In the genomic region with DNA sequence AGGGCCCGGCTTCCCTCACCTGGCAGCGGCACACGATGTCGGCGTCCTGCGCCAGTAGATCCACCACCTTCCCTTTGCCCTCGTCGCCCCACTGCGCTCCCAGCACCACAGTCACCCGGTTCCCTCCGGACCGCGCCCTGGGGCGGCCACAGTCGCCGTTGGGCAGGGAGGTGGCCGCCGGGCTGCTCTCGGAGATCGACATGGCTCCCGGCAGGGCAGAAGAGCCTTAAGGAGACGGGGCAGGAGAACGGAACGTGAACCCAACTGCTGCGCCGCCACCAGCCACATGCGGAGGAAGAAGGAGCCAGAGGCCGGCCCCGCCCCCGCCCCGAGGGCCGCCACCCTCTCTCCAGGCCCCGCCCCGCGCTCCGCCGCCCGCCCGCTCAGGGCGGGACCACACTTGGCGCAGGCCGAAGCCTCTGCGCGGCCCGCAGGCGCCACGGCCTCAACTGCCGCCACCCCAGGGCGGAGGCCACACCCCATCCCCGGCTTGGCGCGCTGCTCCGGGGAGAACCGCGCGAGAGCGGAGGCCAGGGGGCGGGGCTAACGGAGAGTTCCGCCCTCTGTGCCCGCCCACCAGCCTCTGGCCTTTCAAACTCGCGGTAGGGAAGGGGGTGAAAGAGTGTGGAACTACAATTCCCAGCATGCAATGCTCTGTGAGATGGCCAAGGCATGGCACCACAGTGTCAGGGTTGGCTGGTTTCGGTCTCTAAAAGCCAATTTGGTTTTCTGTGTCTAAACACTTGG, we compare ENCODE assay signal across 8 mouse cellular contexts. TPM values are rescaled to one million over a fixed set of nuclear protein-coding genes. Genes with fewer than 3 reads are reported as not detected.
DNase-seq lines count a peak whose midpoint lies in the region; ATAC-seq and TF ChIP-seq lines count a peak whose summit lies in the region.

A gene (minus strand): TSS at position 319 of the 747 bp plus-strand sequence.

- TF ChIP-seq POLR2A in kidney, adult 2 months (IDR thresholded peaks at IDR 0.05; ENCODE audit: low read depth, low read length), result peak; percentile 47
- peak; percentile 71 for TF ChIP-seq POLR2A in spleen, adult 2 months (IDR thresholded peaks at IDR 0.05; ENCODE audit: low read depth, low read length)

- DNase-seq in 3134 (ENCODE audit: extremely low read depth, insufficient read length, low spot score), result peak; percentile 100
- DNase-seq in adrenal gland, postnatal 36 days, result peak; percentile 99 to 100
- peak; percentile 98 to 99 for DNase-seq in heart, adult 18-20 months
- peak; percentile 99 for DNase-seq in kidney, adult 2 months
- peak; percentile 96 to 99 for DNase-seq in spleen, adult 2 months (ENCODE audit: low read depth in 1 of 2, low spot score in 2 of 2)

- H3K27me3 ChIP-seq in embryonic facial prominence, embryonic 13.5 days, result no peaks in the 10 kb centered on the region
- no peaks in the 10 kb centered on the region for H3K27me3 ChIP-seq in kidney, adult 2 months (replicated peaks; ENCODE audit: control insufficient read depth, insufficient read depth, low read length)
- no peaks in the 10 kb centered on the region for H3K27me3 ChIP-seq in limb, embryonic 12.5 days
- no peaks in the 10 kb centered on the region for H3K27me3 ChIP-seq in midbrain, embryonic 15.5 days (replicated peaks)
- H3K27me3 ChIP-seq in spleen, adult 2 months (ENCODE audit: control insufficient read depth, insufficient read depth, low read length), result no peaks in the 10 kb centered on the region

- H3K4me3 ChIP-seq in embryonic facial prominence, embryonic 13.5 days, result peak within 1 kb of the TSS; percentile 64
- peak within 1 kb of the TSS; percentile 92 for H3K4me3 ChIP-seq in kidney, adult 2 months (ENCODE audit: insufficient read depth, low read depth, low read length)
- H3K4me3 ChIP-seq in limb, embryonic 12.5 days (replicated peaks), result peak within 1 kb of the TSS; percentile 82
- H3K4me3 ChIP-seq in midbrain, embryonic 15.5 days, result peak within 1 kb of the TSS; percentile 97
- H3K4me3 ChIP-seq in spleen, adult 2 months (ENCODE audit: extremely low read depth, insufficient read depth, insufficient read length), result peak within 1 kb of the TSS; percentile 96

- ATAC-seq in embryonic facial prominence, embryonic 13.5 days (ENCODE audit: insufficient number of reproducible peaks, insufficient read depth, low FRiP score, low TSS enrichment, low read depth), result peak; percentile 100
- peak; percentile 100 for ATAC-seq in limb, embryonic 12.5 days (ENCODE audit: insufficient number of reproducible peaks, insufficient read depth, low FRiP score, low TSS enrichment, low read depth)
- ATAC-seq in midbrain, embryonic 15.5 days (replicated peaks), result peak; percentile 99

- no peak for TF ChIP-seq CTCF in kidney, adult 2 months (conservative IDR thresholded peaks at IDR 0.05; ENCODE audit: insufficient read depth, insufficient read length, low read depth, low read length)
- no peak for TF ChIP-seq CTCF in spleen, adult 2 months (IDR thresholded peaks at IDR 0.05; ENCODE audit: extremely low read depth, insufficient read depth, insufficient read length, insufficient replicate concordance)

- H3K9ac ChIP-seq in embryonic facial prominence, embryonic 13.5 days, result peak within 1 kb of the TSS; percentile 85
- peak within 1 kb of the TSS; percentile 88 for H3K9ac ChIP-seq in limb, embryonic 12.5 days (replicated peaks)
- H3K9ac ChIP-seq in midbrain, embryonic 15.5 days, result peak within 1 kb of the TSS; percentile 88

- no peaks in the 10 kb centered on the region for H3K36me3 ChIP-seq in embryonic facial prominence, embryonic 13.5 days
- H3K36me3 ChIP-seq in kidney, adult 2 months (ENCODE audit: control insufficient read depth, insufficient read depth, low read length), result no peaks in the 10 kb centered on the region
- H3K36me3 ChIP-seq in limb, embryonic 12.5 days, result no peaks in the 10 kb centered on the region
- H3K36me3 ChIP-seq in midbrain, embryonic 15.5 days (replicated peaks), result no peaks in the 10 kb centered on the region
- H3K36me3 ChIP-seq in spleen, adult 2 months (ENCODE audit: control insufficient read depth, insufficient read depth, low read length), result no peaks in the 10 kb centered on the region

- H3K27ac ChIP-seq in embryonic facial prominence, embryonic 13.5 days, result peak within 1 kb of the TSS; percentile 90
- H3K27ac ChIP-seq in kidney, adult 2 months (ENCODE audit: insufficient read depth, low read depth, low read length), result peak within 1 kb of the TSS; percentile 91
- H3K27ac ChIP-seq in limb, embryonic 12.5 days, result peak within 1 kb of the TSS; percentile 95
- H3K27ac ChIP-seq in midbrain, embryonic 15.5 days, result peak within 1 kb of the TSS; percentile 90
- H3K27ac ChIP-seq in spleen, adult 2 months (ENCODE audit: insufficient read depth, low read length), result peak within 1 kb of the TSS; percentile 96

- under 1% methylated on average over 63 of the region's 64 CpGs for whole genome bisulfite sequencing in embryonic facial prominence, embryonic 13.5 days
- WGBS in kidney, adult 2 months, result 2% methylated on average over 56 of the region's 64 CpGs
- under 1% methylated on average over 54 of the region's 64 CpGs for WGBS in limb, embryonic 12.5 days
- WGBS in midbrain, embryonic 15.5 days, result 0% methylated on average over 46 of the region's 64 CpGs
- WGBS in spleen, adult 2 months, result 0% methylated on average over 64 of the region's 64 CpGs

- H3K4me2 ChIP-seq in embryonic facial prominence, embryonic 13.5 days, result peak within 1 kb of the TSS; percentile 74
- H3K4me2 ChIP-seq in limb, embryonic 12.5 days, result peak within 1 kb of the TSS; percentile 72
- peak within 1 kb of the TSS; percentile 74 for H3K4me2 ChIP-seq in midbrain, embryonic 15.5 days

- H3K9me3 ChIP-seq in embryonic facial prominence, embryonic 13.5 days, result no peaks in the 10 kb centered on the region
- no peaks in the 10 kb centered on the region for H3K9me3 ChIP-seq in limb, embryonic 12.5 days
- H3K9me3 ChIP-seq in midbrain, embryonic 15.5 days, result no peaks in the 10 kb centered on the region

- H3K4me1 ChIP-seq in embryonic facial prominence, embryonic 13.5 days, result peaks cover 16% of the 10 kb centered on the region
- peaks cover 12% of the 10 kb centered on the region for H3K4me1 ChIP-seq in kidney, adult 2 months (ENCODE audit: control insufficient read depth, insufficient read depth, low read length)
- H3K4me1 ChIP-seq in limb, embryonic 12.5 days (replicated peaks), result peaks cover 10% of the 10 kb centered on the region
- H3K4me1 ChIP-seq in midbrain, embryonic 15.5 days, result peaks cover 10% of the 10 kb centered on the region
- H3K4me1 ChIP-seq in spleen, adult 2 months (ENCODE audit: control insufficient read depth, insufficient read depth, insufficient read length), result peaks cover 11% of the 10 kb centered on the region

RNA-seq across cellular contexts. Expression of the gene that starts here (rescaled TPM):
- total RNA-seq in adrenal gland, postnatal 36 days (2021), result 10 to 100 TPM; 63.4 to 79.1 TPM
- 55.5 and 57.0 TPM in 2 replicates for polyA plus RNA-seq in embryonic facial prominence, embryonic 13.5 days (2015; fragmentation: Nextera tagmentation; extraction: Ambion mirVana)
- 1 to 10 TPM; 6.2 to 8.7 TPM for total RNA-seq in heart, adult 18-20 months (2021)
- polyA plus RNA-seq in kidney, adult 2 months (2012; rRNA removed), result 19.9 and 25.3 TPM in 2 replicates
- 62.3 and 64.3 TPM in 2 replicates for polyA plus RNA-seq in limb, embryonic 12.5 days (2016; fragmentation: Nextera tagmentation; extraction: Ambion mirVana)
- polyA plus RNA-seq in midbrain, embryonic 15.5 days (2015; fragmentation: Nextera tagmentation; extraction: Ambion mirVana), result 49.6 and 49.7 TPM in 2 replicates
- 10.4 and 12.5 TPM in 2 replicates for polyA plus RNA-seq in spleen, adult 2 months (2012; rRNA removed)

Comparison
In these comparisons a context has a peak if more than half of its experiments do, and no peak if none do; other contexts are left out.
1. Peak in every context shown above with its lines: DNase-seq, ATAC-seq, H3K4me3 ChIP-seq and H3K27ac ChIP-seq.
2. RNA of the gene that starts here (total RNA-seq): 63.4 to 79.1 TPM in adrenal gland, postnatal 36 days; 6.2 to 8.7 TPM in heart, adult 18-20 months; every median in the first group is over 4 times any median in the second.